Mouse (Mus musculus): ENCODE measurements at regions not wholly inside any gene's neighbourhood (a gene's known extent, or its start where the extent isn't known, plus 50 kb on each side); places are given as distances from the start of the nearest gene placed in this dataset.

GRCm38 (mm10) chr13:15931553-15932162 is 80.0 kb upstream of the Inhba start:
- no peak for DNase-seq

GRCm38 (mm10) chr13:15935689-15936088 is 76.0 kb upstream of the Inhba start:
- no peak for DNase-seq

- DNase-seq: no peak
Measured at GRCm38 (mm10) chr13:15936109-15936508, 75.5 kb upstream of the Inhba start.

GRCm38 (mm10) chr13:15950143-15950542 is 61.5 kb upstream of the Inhba start:
- no peak for DNase-seq

GRCm38 (mm10) chr13:15950885-15951610 is 60.6 kb upstream of the Inhba start:
- DNase-seq: no peak
